Mouse (Mus musculus): ENCODE results near the gene Lsm2.

DNA sequence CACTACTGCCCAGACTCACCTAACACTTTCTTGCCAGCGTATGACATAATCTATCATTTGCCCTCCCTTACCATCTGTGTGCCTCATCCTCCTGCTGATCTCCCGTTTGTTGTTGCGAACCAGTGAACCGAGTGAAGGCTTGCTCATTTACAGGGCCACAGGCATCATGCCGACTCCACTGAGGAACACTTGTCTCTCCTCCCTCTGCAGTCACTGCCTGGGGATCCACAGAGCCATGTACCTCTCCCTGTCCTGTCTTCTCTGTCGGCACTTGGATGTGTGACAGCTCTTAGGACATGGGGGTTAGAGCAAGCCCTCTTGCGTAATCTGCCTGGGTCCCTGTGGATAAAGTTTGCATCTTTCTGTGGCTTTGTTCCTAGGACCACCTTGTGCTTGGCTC lies 27.9 kb downstream of the Lsm2 start:
- TF ChIP-seq MAX (IDR thresholded peaks at IDR 0.05) (no peak), CTCF (IDR thresholded peaks at IDR 0.05; ENCODE audit: control insufficient read depth, insufficient read depth, insufficient read length) (no peak), USF1 (IDR thresholded peaks at IDR 0.05; ENCODE audit: low read depth) (no peak), MYOG (IDR thresholded peaks at IDR 0.05; ENCODE audit: control insufficient read depth, extremely low read depth, insufficient read length) (no peak), FOSL1 (IDR thresholded peaks at IDR 0.05; ENCODE audit: insufficient read depth, low read length, poor library complexity, severe bottlenecking) (no peak), CEBPB (IDR thresholded peaks at IDR 0.05; ENCODE audit: low read depth) (no peak), MYOD1 (IDR thresholded peaks at IDR 0.05; ENCODE audit: control insufficient read depth, insufficient read length, low read depth) (no peak)

All from C2C12 (cell line).